Mouse (Mus musculus) midbrain, embryonic 15.5 days (tissue): ENCODE results near the gene Ndufaf2. TPM values are rescaled to one million over a fixed set of nuclear protein-coding genes. Genes with fewer than 3 reads are reported as not detected.

Experiments
- ATAC-seq: fragments of 200-750 bp; cut with Nextera tagmentation; replicated peaks from 2 replicates; pipeline ENCODE4 v1.8.0; 2017; ENCODE audit warnings: moderate TSS enrichment
- H3K27ac ChIP-seq: fragments of 300-500 bp; sonication (generic); 2 replicates; pipeline ENCODE4 v1.5.1; 2015; ENCODE audit warnings: mild to moderate bottlenecking, inconsistent platforms
- H3K27me3 ChIP-seq: fragments of 300-500 bp; sonication (generic); replicated peaks from 2 replicates; pipeline ENCODE4 v1.6.1; 2015; ENCODE audit warnings: inconsistent platforms
- H3K36me3 ChIP-seq: fragments of 300-500 bp; sonication (generic); replicated peaks from 2 replicates; pipeline ENCODE4 v1.6.1; 2015; ENCODE audit warnings: inconsistent platforms
- H3K4me1 ChIP-seq: fragments of 300-500 bp; sonication (generic); 2 replicates; pipeline ENCODE4 v1.6.1; 2015; ENCODE audit warnings: inconsistent platforms
- H3K4me2 ChIP-seq: fragments of 300-500 bp; sonication (generic); 2 replicates; pipeline ENCODE4 v1.6.1; 2015; ENCODE audit warnings: inconsistent platforms, mild to moderate bottlenecking, moderate library complexity
- H3K4me3 ChIP-seq: fragments of 300-500 bp; sonication (generic); 2 replicates; pipeline ENCODE4 v1.5.1; 2015; ENCODE audit warnings: mild to moderate bottlenecking, inconsistent platforms
- H3K9ac ChIP-seq: fragments of 300-500 bp; sonication (generic); 2 replicates; pipeline ENCODE4 v1.6.1; 2015; ENCODE audit warnings: mild to moderate bottlenecking, inconsistent platforms
- H3K9me3 ChIP-seq: fragments of 300-500 bp; sonication (generic); 2 replicates; pipeline ENCODE4 v1.6.1; 2016; ENCODE audit warnings: inconsistent platforms
- WGBS: fragments of 180-500 bp; shearing (Covaris S2); methylation state at CpG from one replicate; pipeline ENCODE4 v1.1.7; 2015; ENCODE audit warnings: mixed read lengths; 5-methylcytosine and 5-hydroxymethylcytosine counted together
- polyA plus RNA-seq: library from polyadenylated mRNA; unstranded; fragments of >200 nt; fragmentation: Nextera tagmentation; extraction: Ambion mirVana; gene quantifications from 2 replicates; pipeline ENCODE4 v1.2.1, GENCODE M21; 2015

Ndufaf2 gene
- polyA plus RNA-seq, result 65.8 and 66.0 TPM in 2 replicates

DNA sequence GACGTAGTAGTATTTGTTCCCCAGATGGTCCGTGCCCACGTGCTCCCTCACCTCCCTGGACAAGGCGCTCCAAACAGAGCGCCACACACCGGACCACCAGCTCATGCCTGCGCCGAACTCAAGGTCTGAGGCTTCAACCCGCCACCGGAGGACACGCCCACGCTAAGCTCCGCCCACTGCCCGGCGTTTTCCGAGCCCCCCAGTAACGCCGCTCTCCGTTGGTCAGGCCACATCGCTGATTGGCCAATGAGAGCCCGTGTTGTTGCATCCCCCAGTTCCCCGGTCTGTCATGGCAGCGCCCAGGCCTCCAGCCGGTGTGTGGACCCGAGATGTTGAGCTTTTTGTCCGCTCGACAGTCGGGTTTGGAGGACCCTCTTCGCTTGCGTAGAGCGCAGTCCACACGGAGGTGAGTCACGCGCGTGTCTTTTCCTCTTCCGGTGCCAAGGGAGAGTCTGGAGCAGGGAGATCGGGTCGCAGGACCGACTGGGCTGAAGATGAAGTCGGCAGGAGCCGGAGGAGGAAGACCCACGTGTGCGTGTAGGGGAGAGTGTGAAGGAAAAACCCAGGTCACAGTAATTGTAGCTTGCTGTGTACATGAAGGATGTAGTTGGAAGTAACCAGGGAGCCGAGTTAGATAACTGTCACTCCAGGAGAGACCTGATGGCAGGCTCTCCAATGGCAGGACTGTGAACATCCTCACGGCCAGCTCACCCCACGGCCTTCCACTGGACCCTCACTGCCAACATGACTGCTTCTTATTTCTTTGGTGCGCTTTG lies at the start of gene Ndufaf2, which contains the start of gene Ercc8:
Ndufaf2 (minus strand) TSS at position 159 of the 776 bp plus-strand sequence.
Ercc8 (plus strand) TSS at position 267 of the 776 bp plus-strand sequence.
- Histone ChIP-seq H3K9ac (peak within 1 kb of the TSS; percentile 67), H3K4me1 (peaks cover 20% of the 10 kb centered on the region), H3K9me3 (no peaks in the 10 kb centered on the region), H3K36me3 (peaks cover 3% of the 10 kb centered on the region), H3K27me3 (no peaks in the 10 kb centered on the region), H3K4me2 (peak within 1 kb of the TSS; percentile 89), H3K27ac (peak within 1 kb of the TSS; percentile 61), H3K4me3 (peak within 1 kb of the TSS; percentile 71)
- under 1% methylated on average over 47 of the region's 47 CpGs for whole genome bisulfite sequencing
- ATAC-seq, result peak; percentile 99

DNA sequence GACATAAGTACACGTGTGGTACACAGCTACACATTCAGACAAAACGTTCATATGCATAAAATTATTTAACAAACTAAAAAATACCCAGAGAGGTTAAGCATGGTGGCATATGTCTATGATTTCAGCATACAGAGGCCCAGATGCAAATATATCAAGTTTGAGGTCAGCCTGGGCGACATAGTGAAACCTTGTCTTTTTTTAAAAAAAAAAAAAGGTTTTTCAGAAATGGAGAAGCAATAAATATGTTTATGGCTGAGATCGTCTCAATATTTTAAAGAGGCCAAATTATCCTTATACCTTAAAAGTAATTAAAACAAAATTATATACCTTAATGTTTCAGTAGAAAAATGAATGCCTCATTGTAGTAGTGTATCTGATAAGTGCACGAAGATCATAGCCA lies 49.7 kb upstream of the Ndufaf2 start:
- H3K4me2 ChIP-seq, result no peak overlapping the region
- no peak overlapping the region for H3K27ac ChIP-seq
- H3K27me3 ChIP-seq, result peaks cover 4% of the 10 kb centered on the region
- H3K4me1 ChIP-seq, result no peaks in the 10 kb centered on the region; the same call in 1 of the 2 replicates
- no peak overlapping the region for H3K9ac ChIP-seq
- no peak for ATAC-seq
- H3K9me3 ChIP-seq, result no peaks in the 10 kb centered on the region
- 77% methylated on average over 5 of the region's 5 CpGs for WGBS
- no peaks in the 10 kb centered on the region for H3K36me3 ChIP-seq
- no peak overlapping the region for H3K4me3 ChIP-seq

DNA sequence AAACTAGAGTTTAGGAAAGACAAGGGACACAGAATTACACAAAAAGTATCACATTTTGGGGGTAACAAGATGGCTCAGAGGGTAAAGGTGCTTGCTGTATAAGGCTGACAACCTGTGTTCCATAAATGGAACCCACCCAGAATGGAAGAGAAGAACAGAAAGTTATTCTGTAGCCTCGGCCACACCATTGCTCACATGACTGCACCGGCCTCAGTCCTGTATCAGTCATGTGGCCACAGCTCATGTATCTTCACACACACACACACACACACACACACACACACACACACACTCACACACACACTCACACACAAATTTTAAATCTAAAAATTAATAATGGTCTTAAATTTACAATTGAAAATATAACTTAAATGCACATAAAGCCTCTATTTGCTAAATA lies 49.0 kb upstream of the Ndufaf2 start:
- Histone ChIP-seq H3K36me3 (no peaks in the 10 kb centered on the region), H3K27ac (no peak overlapping the region), H3K9me3 (no peaks in the 10 kb centered on the region), H3K27me3 (peaks cover 2% of the 10 kb centered on the region; the same call in 1 of the 2 replicates), H3K4me2 (no peak overlapping the region), H3K9ac (no peak overlapping the region), H3K4me3 (no peak overlapping the region), H3K4me1 (no peaks in the 10 kb centered on the region)
- no peak for ATAC-seq
- WGBS, result 94% methylated on average over 2 of the region's 2 CpGs

DNA sequence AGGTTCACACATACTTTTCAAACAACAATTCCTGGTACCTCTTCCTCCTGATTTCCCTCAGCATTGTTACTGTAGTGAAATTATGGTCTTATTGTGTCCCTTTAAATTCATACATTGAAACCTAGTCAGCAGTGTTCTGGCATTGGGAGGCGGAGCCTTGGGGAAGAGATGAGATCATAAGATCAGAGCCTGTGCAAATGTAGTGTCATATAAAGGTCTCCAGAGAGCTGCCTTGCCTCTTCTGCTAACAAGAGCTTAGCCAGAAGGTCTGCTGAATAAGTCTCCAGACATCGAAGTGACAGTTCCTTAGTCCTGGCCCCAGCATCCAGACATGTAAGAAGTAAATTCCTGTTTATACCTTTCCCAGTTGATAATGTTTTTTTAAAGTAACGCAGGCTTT lies 46.4 kb upstream of the Ndufaf2 start:
- Histone ChIP-seq H3K9me3 (no peaks in the 10 kb centered on the region), H3K4me1 (no peaks in the 10 kb centered on the region), H3K36me3 (no peaks in the 10 kb centered on the region), H3K9ac (no peak overlapping the region), H3K4me3 (no peak overlapping the region), H3K27me3 (no peaks in the 10 kb centered on the region), H3K27ac (no peak overlapping the region), H3K4me2 (no peak overlapping the region)
- ATAC-seq, result no peak
- 89% methylated on average over 3 of the region's 3 CpGs for WGBS

DNA sequence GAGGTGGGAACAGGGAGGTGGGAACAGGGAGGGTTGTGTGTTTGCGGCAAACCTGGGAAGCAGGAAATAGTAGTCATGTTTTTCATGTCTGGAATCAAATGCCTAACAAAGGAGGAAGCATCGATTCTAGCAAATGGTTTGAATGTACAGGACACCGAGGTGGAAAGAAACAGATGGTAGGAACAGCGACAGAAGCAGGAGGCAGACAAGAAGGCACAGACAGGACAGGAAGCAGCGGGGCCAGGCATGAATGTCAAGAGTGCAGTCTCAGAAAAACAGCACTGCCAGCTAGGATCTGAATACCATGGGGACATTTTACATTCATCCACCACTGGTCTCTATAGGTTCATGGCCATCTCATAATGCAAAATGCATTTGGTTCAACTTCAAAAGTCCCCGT lies 37.1 kb upstream of the Ndufaf2 start:
- ATAC-seq, result no peak
- H3K36me3 ChIP-seq, result 0 out of 2 replicates have a peak, but pooled peaks cover 12% of the 10 kb centered on the region
- no peak overlapping the region for H3K4me2 ChIP-seq
- H3K27me3 ChIP-seq, result no peaks in the 10 kb centered on the region
- no peak overlapping the region for H3K9ac ChIP-seq
- H3K4me1 ChIP-seq, result no peaks in the 10 kb centered on the region
- H3K9me3 ChIP-seq, result no peaks in the 10 kb centered on the region
- H3K4me3 ChIP-seq, result no peak overlapping the region
- no peak overlapping the region for H3K27ac ChIP-seq
- 93% methylated on average over 6 of the region's 6 CpGs for WGBS

DNA sequence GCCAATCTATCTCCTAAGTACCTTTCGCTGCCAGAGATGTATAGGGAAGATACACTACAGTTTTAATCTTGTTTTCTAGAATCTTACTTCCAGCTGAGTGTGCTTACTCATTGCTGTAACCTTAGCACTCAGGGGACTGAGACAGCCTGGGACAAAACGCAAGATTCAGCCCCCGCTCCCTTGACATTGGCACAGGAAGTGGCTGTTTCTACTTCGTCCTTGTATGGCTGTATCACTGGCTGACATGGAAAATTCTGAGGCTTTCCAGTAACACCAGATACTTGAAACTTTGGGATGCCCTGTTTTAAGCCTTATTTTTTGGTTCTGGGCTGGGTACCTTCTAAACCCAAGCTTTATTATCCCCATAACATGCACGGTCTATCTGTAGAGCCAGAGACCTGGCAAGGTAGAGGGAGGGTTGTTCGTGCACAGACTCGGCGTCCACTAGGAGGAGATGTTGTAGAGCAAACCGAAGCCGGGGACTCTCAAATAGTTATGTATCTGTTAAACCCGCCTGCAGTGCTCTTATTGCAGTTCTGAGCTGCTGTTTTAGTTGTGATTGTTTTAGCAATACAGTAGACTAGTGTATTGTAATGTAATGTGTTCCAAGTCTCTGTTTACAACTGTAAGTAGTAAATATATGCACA lies 32.8 kb upstream of the Ndufaf2 start:
- Histone ChIP-seq H3K9ac (no peak overlapping the region), H3K27me3 (no peaks in the 10 kb centered on the region), H3K9me3 (no peaks in the 10 kb centered on the region), H3K4me2 (no peak overlapping the region), H3K27ac (no peak overlapping the region), H3K36me3 (peaks cover 16% of the 10 kb centered on the region; the same call in 1 of the 2 replicates), H3K4me3 (no peak overlapping the region), H3K4me1 (no peaks in the 10 kb centered on the region)
- peak; percentile 75; the same call in 1 of the 2 replicates for ATAC-seq
- 65% methylated on average over 11 of the region's 11 CpGs for WGBS

DNA sequence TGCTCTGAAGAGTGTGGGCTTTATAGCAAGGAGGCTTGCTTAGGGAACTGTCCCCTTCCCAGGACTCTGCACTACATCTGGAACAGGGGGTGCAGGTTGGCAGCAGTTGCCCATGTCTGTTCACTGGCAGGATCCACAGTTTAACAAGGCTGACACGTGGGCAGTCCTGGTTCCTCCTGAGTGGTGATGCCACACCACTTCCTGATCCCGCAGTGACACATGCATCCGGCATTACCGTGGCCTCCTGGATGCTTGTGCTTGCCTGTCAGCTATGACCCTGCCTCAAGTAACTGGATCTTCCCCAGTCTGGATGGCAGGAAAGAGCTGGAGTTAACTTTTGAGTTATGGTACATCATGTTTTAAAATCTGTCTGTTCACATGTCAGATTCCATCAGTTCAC lies 29.6 kb upstream of the Ndufaf2 start:
- Histone ChIP-seq H3K9me3 (no peaks in the 10 kb centered on the region), H3K4me2 (no peak overlapping the region), H3K9ac (no peak overlapping the region), H3K4me3 (no peak overlapping the region), H3K27me3 (no peaks in the 10 kb centered on the region), H3K4me1 (no peaks in the 10 kb centered on the region), H3K27ac (no peak overlapping the region), H3K36me3 (peaks cover 21% of the 10 kb centered on the region)
- ATAC-seq, result no peak
- WGBS, result 88% methylated on average over 4 of the region's 4 CpGs

DNA sequence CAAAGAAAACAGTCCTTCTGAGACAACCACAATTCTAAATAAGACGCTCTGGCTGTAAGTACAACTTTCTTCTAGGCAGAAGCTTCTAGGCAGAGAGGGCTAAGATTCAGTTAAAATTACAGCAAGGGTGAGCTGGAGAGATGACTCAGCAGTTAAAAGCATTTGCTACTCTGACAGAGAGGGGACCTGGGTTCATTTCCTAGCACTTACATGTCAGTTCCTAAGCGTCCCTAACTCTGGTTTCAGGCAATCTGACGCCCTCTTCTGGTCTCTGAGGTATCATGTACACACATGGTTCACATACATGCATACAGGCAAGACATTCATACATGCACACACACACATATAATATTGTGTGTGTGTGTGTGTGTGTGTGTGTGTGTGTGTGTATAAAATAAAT lies 27.1 kb upstream of the Ndufaf2 start:
- Histone ChIP-seq H3K27ac (no peak overlapping the region), H3K9ac (no peak overlapping the region), H3K4me3 (no peak overlapping the region), H3K36me3 (peaks cover 38% of the 10 kb centered on the region), H3K27me3 (no peaks in the 10 kb centered on the region), H3K4me1 (no peaks in the 10 kb centered on the region), H3K9me3 (no peaks in the 10 kb centered on the region), H3K4me2 (no peak overlapping the region)
- no peak for ATAC-seq
- WGBS, result 91% methylated on average over 3 of the region's 3 CpGs

DNA sequence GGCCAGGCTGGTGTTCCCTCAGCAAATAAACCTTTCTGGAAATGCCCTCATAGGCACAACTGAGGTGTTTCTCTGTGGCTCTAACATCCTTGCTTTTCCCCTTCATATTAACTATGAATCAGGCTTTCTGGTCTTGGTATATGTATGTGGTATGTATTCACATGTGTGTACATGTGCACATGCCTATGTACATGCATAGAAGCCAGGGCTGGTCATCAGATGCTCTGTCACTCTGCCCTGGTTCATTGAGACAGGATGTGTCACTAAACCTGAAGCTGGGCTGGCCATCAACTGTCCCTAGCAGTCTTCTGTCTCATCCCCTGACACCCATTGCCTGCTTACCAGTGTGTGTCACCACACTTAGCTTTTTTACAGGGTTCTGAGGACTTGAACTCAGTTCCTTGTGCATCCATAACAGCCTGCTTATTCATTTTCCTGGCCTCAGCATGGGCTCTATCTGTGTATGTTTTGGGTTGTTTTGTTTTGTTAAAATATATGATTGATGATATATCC lies 26.4 kb upstream of the Ndufaf2 start:
- no peak overlapping the region for H3K9ac ChIP-seq
- no peak for ATAC-seq
- H3K4me3 ChIP-seq, result no peak overlapping the region
- no peaks in the 10 kb centered on the region for H3K27me3 ChIP-seq
- H3K27ac ChIP-seq, result no peak overlapping the region
- H3K4me2 ChIP-seq, result no peak overlapping the region
- no peaks in the 10 kb centered on the region for H3K4me1 ChIP-seq
- H3K36me3 ChIP-seq, result peaks cover 39% of the 10 kb centered on the region
- H3K9me3 ChIP-seq, result no peaks in the 10 kb centered on the region

DNA sequence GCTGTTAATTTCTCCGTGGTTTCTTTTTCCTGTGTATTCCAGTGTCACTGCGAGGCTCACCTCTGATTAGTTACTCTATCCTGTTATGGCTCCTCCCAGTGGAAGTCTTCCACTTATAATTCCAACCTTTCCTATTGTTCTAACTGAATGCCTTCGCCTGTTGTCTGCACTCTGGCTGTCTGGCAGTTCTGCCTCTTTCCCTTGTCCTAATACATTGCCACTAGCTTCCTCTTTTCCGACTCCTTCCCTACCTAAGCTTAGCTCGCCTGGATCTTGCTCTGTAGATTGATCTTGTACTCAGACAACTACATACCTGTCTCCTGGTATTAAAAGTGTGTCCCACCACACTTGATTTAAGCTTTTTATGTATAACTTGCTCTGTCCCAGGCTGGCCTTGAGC lies 22.4 kb upstream of the Ndufaf2 start:
- no peak overlapping the region for H3K9ac ChIP-seq
- H3K4me2 ChIP-seq, result no peak overlapping the region
- H3K36me3 ChIP-seq, result peaks cover 49% of the 10 kb centered on the region
- H3K9me3 ChIP-seq, result no peaks in the 10 kb centered on the region
- no peaks in the 10 kb centered on the region for H3K4me1 ChIP-seq
- WGBS, result 88% methylated on average over 5 of the region's 5 CpGs
- H3K4me3 ChIP-seq, result no peak overlapping the region
- H3K27ac ChIP-seq, result no peak overlapping the region
- no peak for ATAC-seq
- H3K27me3 ChIP-seq, result no peaks in the 10 kb centered on the region

DNA sequence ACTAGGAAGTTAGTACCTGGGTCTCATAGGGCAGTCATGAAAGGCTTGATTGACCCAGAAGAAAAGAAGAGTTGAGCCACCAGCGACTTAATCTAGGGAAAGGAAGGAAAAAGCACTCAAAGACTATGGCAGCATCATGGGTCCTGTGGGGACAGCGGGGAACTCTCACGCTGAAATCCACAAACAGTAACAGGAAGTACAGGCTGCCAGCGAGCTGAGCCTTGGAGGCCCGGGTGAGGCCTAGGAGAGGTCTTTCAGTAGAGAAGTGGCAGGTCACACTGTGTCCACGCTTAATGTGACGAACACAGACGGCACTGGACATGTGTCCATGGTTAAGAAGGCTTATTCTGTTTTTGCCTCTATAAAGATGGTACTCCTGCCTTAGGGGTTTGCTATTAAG lies 21.2 kb upstream of the Ndufaf2 start:
- peaks cover 42% of the 10 kb centered on the region for H3K36me3 ChIP-seq
- WGBS, result 86% methylated on average over 8 of the region's 8 CpGs
- H3K27ac ChIP-seq, result no peak overlapping the region

DNA sequence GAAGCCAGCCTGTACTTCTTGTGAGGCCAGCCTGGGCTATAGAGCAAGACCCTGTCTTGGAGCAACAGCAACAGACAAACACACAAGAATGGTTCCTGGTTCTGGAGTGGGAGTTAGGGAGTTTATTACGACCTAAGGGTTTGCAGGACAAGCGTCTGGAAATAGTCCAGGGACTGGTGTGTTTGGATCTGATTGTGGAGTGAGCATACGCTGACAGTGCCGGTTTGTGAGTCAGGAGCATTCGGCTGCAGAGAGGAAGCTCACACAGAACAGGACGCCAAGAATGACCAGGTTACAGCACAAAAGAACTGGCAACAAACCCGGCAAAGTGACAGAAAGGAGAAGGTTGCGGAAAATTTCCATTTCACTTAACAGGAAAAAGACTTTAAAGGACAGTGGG lies 12.1 kb upstream of the Ndufaf2 start:
- no peaks in the 10 kb centered on the region for H3K4me1 ChIP-seq
- no peaks in the 10 kb centered on the region for H3K27me3 ChIP-seq
- no peak overlapping the region for H3K4me2 ChIP-seq
- ATAC-seq, result no peak
- no peaks in the 10 kb centered on the region for H3K9me3 ChIP-seq
- no peak overlapping the region for H3K9ac ChIP-seq
- no peak overlapping the region for H3K4me3 ChIP-seq
- 90% methylated on average over 8 of the region's 8 CpGs for WGBS
- peaks cover 11% of the 10 kb centered on the region; the same call in 1 of the 2 replicates for H3K36me3 ChIP-seq
- H3K27ac ChIP-seq, result no peak overlapping the region

More for the DNA sequence above, 21.2 kb upstream of the Ndufaf2 start:
- H3K4me2 ChIP-seq, result no peak overlapping the region
- H3K9ac ChIP-seq, result no peak overlapping the region
- no peak overlapping the region for H3K4me3 ChIP-seq
- H3K27me3 ChIP-seq, result no peaks in the 10 kb centered on the region
- no peaks in the 10 kb centered on the region for H3K4me1 ChIP-seq
- no peaks in the 10 kb centered on the region for H3K9me3 ChIP-seq
- ATAC-seq, result no peak
